Mouse (Mus musculus) kidney, embryonic 16.5 days (tissue): ENCODE data around the gene Tor1a. TPM values are rescaled to one million over a fixed set of nuclear protein-coding genes. Genes with fewer than 3 reads are reported as not detected.
"Not testable (repeated sequence)": the region's sequence is repeated elsewhere in the genome, so short reads cannot be mapped to it uniquely, and the experiment has no call there.

Experiments
- ATAC-seq: fragments of 200-750 bp; cut with Nextera tagmentation; 2 replicates; pipeline ENCODE4 v1.8.0; 2017; ENCODE audit warnings: moderate TSS enrichment; ENCODE audit not compliant: low FRiP score, low TSS enrichment
- H3K27ac ChIP-seq: fragments of 300-500 bp; sonication (generic); 2 replicates; pipeline ENCODE4 v1.5.1; 2014; ENCODE audit warnings: low read length
- H3K27me3 ChIP-seq: fragments of 300-500 bp; sonication (generic); 2 replicates; pipeline ENCODE4 v1.6.1; 2014; ENCODE audit warnings: low read length, control low read depth, mixed read lengths; ENCODE audit not compliant: insufficient read depth
- H3K36me3 ChIP-seq: fragments of 300-500 bp; sonication (generic); 2 replicates; pipeline ENCODE4 v1.6.1; 2014; ENCODE audit warnings: low read length, control low read depth, mixed read lengths; ENCODE audit not compliant: insufficient read depth
- H3K4me1 ChIP-seq: fragments of 300-500 bp; sonication (generic); 2 replicates; pipeline ENCODE4 v1.6.1; 2014; ENCODE audit warnings: low read length, control low read depth, mixed read lengths; ENCODE audit not compliant: insufficient read depth
- H3K4me2 ChIP-seq: fragments of 300-500 bp; sonication (generic); replicated peaks from 2 replicates; pipeline ENCODE4 v1.6.1; 2014; ENCODE audit warnings: low read depth, low read length
- H3K4me3 ChIP-seq: fragments of 300-500 bp; sonication (generic); 2 replicates; pipeline ENCODE4 v1.5.1; 2014; ENCODE audit warnings: mild to moderate bottlenecking, low read length
- H3K9ac ChIP-seq: fragments of 300-500 bp; sonication (generic); replicated peaks from 2 replicates; pipeline ENCODE4 v1.6.1; 2014; ENCODE audit warnings: low read length
- H3K9me3 ChIP-seq: fragments of 300-500 bp; sonication (generic); 2 replicates; pipeline ENCODE4 v1.6.1; 2016; ENCODE audit warnings: low read length, control low read depth
- WGBS: fragments of 180-500 bp; shearing (Covaris S2); extraction: QIAGEN DNeasy Blood & Tissue Kit; methylation state at CpG from one replicate; pipeline ENCODE4 v1.1.7; 2014; 5-methylcytosine and 5-hydroxymethylcytosine counted together
- polyA plus RNA-seq: library from polyadenylated mRNA; unstranded; fragments of >200 nt; fragmentation: Nextera tagmentation; extraction: Ambion mirVana; gene quantifications from 2 replicates; pipeline ENCODE4 v1.2.1, GENCODE M21; 2015

The Tor1a gene
- polyA plus RNA-seq, 1 experiment from 2014 or later: 83.9 TPM

- no peak overlapping the region for H3K4me3 ChIP-seq
- H3K27ac ChIP-seq: no peak overlapping the region
- no peak for ATAC-seq
- H3K4me2 ChIP-seq: no peak overlapping the region
- H3K4me1 ChIP-seq: peaks cover 20% of the 10 kb centered on the region
- WGBS: 78% methylated on average over 4 of the region's 4 CpGs
- H3K36me3 ChIP-seq: no peaks in the 10 kb centered on the region
- H3K9ac ChIP-seq: no peak overlapping the region
- H3K27me3 ChIP-seq: no peaks in the 10 kb centered on the region
- no peaks in the 10 kb centered on the region for H3K9me3 ChIP-seq
Measured at GRCm38 (mm10) chr2:30925181-30925580, 42.6 kb downstream of the Tor1a start.

- Histone ChIP-seq H3K9ac (no peak overlapping the region), H3K4me2 (no peak overlapping the region), H3K27ac (no peak overlapping the region), H3K9me3 (no peaks in the 10 kb centered on the region), H3K27me3 (no peaks in the 10 kb centered on the region), H3K4me3 (no peak overlapping the region), H3K36me3 (no peaks in the 10 kb centered on the region), H3K4me1 (peaks cover 14% of the 10 kb centered on the region)
- 80% methylated on average over 3 of the region's 3 CpGs for WGBS
- ATAC-seq: no peak
Measured at GRCm38 (mm10) chr2:30923099-30923498, 44.6 kb downstream of the Tor1a start.

GRCm38 (mm10) chr2:30920216-30920615 lies 47.5 kb downstream of the Tor1a start:
- no peaks in the 10 kb centered on the region for H3K27me3 ChIP-seq
- peaks cover 8% of the 10 kb centered on the region; the same call in 1 of the 2 replicates for H3K4me1 ChIP-seq
- no peaks in the 10 kb centered on the region for H3K9me3 ChIP-seq
- H3K36me3 ChIP-seq: no peaks in the 10 kb centered on the region
- no peak overlapping the region for H3K9ac ChIP-seq
- H3K4me2 ChIP-seq: no peak overlapping the region
- no peak overlapping the region for H3K4me3 ChIP-seq
- WGBS: 57% methylated on average over 7 of the region's 7 CpGs
- ATAC-seq: no peak
- H3K27ac ChIP-seq: no peak overlapping the region

GRCm38 (mm10) chr2:30918780-30919329 lies 48.9 kb downstream of the Tor1a start:
- Histone ChIP-seq H3K4me3 (no peak overlapping the region), H3K27me3 (no peaks in the 10 kb centered on the region), H3K9ac (no peak overlapping the region), H3K4me2 (no peak overlapping the region), H3K27ac (peak overlapping the region; percentile 45), H3K9me3 (no peaks in the 10 kb centered on the region), H3K4me1 (peaks cover 8% of the 10 kb centered on the region; the same call in 1 of the 2 replicates), H3K36me3 (no peaks in the 10 kb centered on the region)
- 45% methylated on average over 8 of the region's 8 CpGs for WGBS
- ATAC-seq: peak; percentile 57; the same call in 1 of the 2 replicates

- ATAC-seq: no peak
- H3K4me3 ChIP-seq: no peak overlapping the region
- no peak overlapping the region for H3K4me2 ChIP-seq
- no peaks in the 10 kb centered on the region for H3K36me3 ChIP-seq
- H3K4me1 ChIP-seq: peaks cover 9% of the 10 kb centered on the region
- H3K9ac ChIP-seq: no peak overlapping the region
- no peaks in the 10 kb centered on the region for H3K27me3 ChIP-seq
- 65% methylated on average over 6 of the region's 6 CpGs for WGBS
- no peaks in the 10 kb centered on the region for H3K9me3 ChIP-seq
- H3K27ac ChIP-seq: no peak overlapping the region
Measured at GRCm38 (mm10) chr2:30918126-30918525, 49.6 kb downstream of the Tor1a start.

- WGBS: 80% methylated on average over 7 of the region's 7 CpGs
- Histone ChIP-seq H3K36me3 (no peaks in the 10 kb centered on the region), H3K9ac (no peak overlapping the region), H3K27me3 (no peaks in the 10 kb centered on the region), H3K4me3 (no peak overlapping the region), H3K27ac (no peak overlapping the region), H3K4me1 (peaks cover 14% of the 10 kb centered on the region), H3K4me2 (no peak overlapping the region), H3K9me3 (no peaks in the 10 kb centered on the region)
- no peak for ATAC-seq
Measured at GRCm38 (mm10) chr2:30917649-30918048, 50.1 kb downstream of the Tor1a start.

- not testable (repeated sequence) for H3K27ac ChIP-seq, ATAC-seq
- 78% methylated on average over 6 of the region's 6 CpGs for WGBS
Measured at GRCm38 (mm10) chr2:30915933-30916332, 51.8 kb downstream of the Tor1a start.

GRCm38 (mm10) chr2:30915376-30915775 lies 52.4 kb downstream of the Tor1a start:
- no peak for ATAC-seq
- H3K4me3 ChIP-seq: no peak overlapping the region
- no peak overlapping the region for H3K27ac ChIP-seq
- H3K27me3 ChIP-seq: no peaks in the 10 kb centered on the region
- no peaks in the 10 kb centered on the region for H3K36me3 ChIP-seq
- peaks cover 20% of the 10 kb centered on the region for H3K4me1 ChIP-seq
- WGBS: 82% methylated on average over 5 of the region's 5 CpGs
- H3K9ac ChIP-seq: no peak overlapping the region
- H3K9me3 ChIP-seq: no peaks in the 10 kb centered on the region
- no peak overlapping the region for H3K4me2 ChIP-seq

More at GRCm38 (mm10) chr2:30915933-30916332, 51.8 kb downstream of the Tor1a start:
- not testable (repeated sequence) for H3K4me2 ChIP-seq, H3K36me3 ChIP-seq, H3K4me3 ChIP-seq, H3K27me3 ChIP-seq, H3K9me3 ChIP-seq, H3K9ac ChIP-seq
- H3K4me1 ChIP-seq: peaks cover 20% of the 10 kb centered on the region

GRCm38 (mm10) chr2:30914836-30915235 lies 52.9 kb downstream of the Tor1a start:
- Histone ChIP-seq H3K4me2 (no peak overlapping the region), H3K9ac (no peak overlapping the region), H3K9me3 (no peaks in the 10 kb centered on the region), H3K27ac (no peak overlapping the region), H3K27me3 (no peaks in the 10 kb centered on the region), H3K4me1 (peaks cover 20% of the 10 kb centered on the region), H3K36me3 (no peaks in the 10 kb centered on the region), H3K4me3 (no peak overlapping the region)
- 64% methylated on average over 3 of the region's 3 CpGs for WGBS
- no peak for ATAC-seq

- 0 out of 2 replicates have a peak overlapping the region, but pooled peaks have one; percentile 4 for H3K27ac ChIP-seq
- H3K4me3 ChIP-seq: no peak overlapping the region
- H3K36me3 ChIP-seq: no peaks in the 10 kb centered on the region
- no peaks in the 10 kb centered on the region for H3K9me3 ChIP-seq
- no peak overlapping the region for H3K9ac ChIP-seq
- 79% methylated on average over 8 of the region's 8 CpGs for WGBS
- ATAC-seq: no peak
- H3K27me3 ChIP-seq: no peaks in the 10 kb centered on the region
- H3K4me2 ChIP-seq: no peak overlapping the region
- peaks cover 12% of the 10 kb centered on the region for H3K4me1 ChIP-seq
Measured at GRCm38 (mm10) chr2:30913022-30913421, 54.7 kb downstream of the Tor1a start.
